Mouse (Mus musculus): ENCODE measurements around the gene Slmap. TPM values are rescaled to one million over a fixed set of nuclear protein-coding genes. Genes with fewer than 3 reads are reported as not detected.
"Not testable (repeated sequence)": the region's sequence is repeated elsewhere in the genome, so short reads cannot be mapped to it uniquely, and the experiment has no call there.

Gene Slmap
- total RNA-seq, 2 experiments from 2014 or later: 74.0 to 79.3 TPM

DNA sequence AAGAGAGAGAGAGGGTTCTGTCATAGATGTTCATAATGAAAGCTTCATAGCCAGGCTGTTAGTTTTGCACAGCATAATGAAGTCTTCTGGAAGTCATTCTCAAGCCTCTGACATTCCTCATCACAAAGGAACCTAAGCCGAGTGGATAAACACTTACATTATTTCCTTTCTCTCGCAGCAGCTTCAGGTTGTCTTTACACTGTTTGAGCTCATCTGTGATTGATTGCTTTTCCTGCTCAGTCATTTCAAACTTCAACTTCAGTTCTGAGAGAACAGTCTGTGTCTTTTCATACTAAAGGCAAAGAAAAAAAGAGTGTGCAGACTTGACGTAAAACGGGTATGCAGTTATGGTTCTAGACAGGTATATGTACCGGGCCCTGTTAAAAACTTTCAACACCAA lies 116.8 kb downstream of the Slmap start:
- DNase-seq (ENCODE audit: low spot score in 2 of 2): no peak

DNA sequence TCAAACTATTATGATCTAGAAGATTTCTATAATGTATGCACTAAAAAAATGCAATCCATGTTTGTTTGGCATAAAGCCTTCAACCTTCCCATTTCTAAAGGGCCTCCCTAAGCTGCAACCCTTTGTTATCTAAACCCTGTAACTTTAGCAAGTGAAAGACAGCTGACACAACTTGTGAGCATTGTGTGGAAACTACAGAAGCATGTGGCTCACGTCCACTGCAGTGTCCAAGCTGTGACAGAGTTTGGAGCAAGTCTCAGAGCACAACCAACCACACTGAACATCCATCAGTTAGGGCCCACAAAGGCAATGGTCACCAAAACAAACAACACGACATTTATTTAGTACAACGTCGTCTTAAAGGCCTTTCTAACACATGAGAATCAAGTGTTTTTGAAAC lies 117.6 kb downstream of the Slmap start:
- DNase-seq (ENCODE audit: low spot score in 2 of 2): no peak

DNA sequence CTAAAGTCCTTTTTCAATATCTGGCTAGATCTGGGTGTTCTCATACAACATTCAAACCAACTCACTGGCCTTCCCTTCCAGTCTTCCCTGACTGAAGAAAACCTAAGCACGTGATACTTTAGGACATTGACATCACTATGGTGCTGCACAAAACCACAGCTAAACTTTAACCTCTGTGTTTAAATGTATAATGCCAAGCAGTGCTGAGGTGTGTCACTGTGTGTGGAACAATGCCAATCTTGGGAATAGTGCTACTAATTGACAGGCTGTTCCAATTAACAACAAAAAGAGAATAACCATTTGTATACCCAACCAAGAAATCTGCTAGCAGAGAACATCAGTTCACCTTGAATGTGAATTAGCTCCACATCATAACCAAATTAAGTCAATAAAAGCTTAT lies 121.2 kb downstream of the Slmap start:
- no peak for DNase-seq (ENCODE audit: low spot score in 2 of 2)

DNA sequence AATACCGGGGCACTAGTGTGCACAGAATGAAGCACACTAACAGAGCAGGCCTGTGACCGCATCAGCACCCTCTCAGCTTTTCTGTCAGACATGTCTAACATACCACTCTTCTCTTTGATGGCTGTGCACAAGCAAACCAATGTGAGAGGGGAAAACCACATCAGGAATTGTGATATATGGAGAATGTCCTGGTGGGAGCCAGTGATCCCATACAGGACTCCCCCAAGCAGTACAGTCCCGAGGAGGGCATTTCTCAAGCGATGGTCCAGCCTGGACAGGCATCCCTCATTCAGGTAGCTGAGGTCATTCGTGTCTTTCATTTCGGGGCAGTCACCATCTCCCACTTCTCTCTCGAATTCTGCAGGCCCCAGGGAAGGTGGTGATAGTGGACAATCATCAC lies 128.0 kb downstream of the Slmap start:
- no peak for DNase-seq (ENCODE audit: low spot score in 2 of 2)

- no peak for DNase-seq (ENCODE audit: low spot score in 2 of 2)
These were observed 136.1 kb downstream of the Slmap start for GRCm38 (mm10) chr14:26398508-26399160.

DNA sequence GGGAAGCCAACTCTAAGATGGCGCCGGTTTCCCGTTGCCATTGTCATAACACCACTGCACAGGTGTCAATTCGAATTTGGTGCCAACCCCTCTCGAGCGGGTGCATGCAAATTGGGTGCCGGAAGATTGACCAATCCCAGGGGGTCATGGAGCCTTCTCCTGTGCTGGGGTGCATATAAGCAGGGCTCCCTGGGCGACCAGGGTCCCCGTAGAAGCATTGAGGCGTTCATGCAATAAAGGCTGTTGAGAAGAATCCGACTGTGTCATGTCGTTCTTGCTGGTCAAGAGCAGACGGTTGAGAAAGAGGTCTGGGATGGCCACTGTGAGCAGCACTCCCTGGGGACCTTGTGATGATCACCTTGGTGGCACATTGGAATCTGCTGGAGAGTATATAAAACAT lies 142.9 kb downstream of the Slmap start:
- DNase-seq (ENCODE audit: low spot score in 2 of 2): no peak

- DNase-seq (ENCODE audit: low spot score in 2 of 2): not testable (repeated sequence)
These were observed 145.8 kb downstream of the Slmap start for GRCm38 (mm10) chr14:26388961-26389360.

DNA sequence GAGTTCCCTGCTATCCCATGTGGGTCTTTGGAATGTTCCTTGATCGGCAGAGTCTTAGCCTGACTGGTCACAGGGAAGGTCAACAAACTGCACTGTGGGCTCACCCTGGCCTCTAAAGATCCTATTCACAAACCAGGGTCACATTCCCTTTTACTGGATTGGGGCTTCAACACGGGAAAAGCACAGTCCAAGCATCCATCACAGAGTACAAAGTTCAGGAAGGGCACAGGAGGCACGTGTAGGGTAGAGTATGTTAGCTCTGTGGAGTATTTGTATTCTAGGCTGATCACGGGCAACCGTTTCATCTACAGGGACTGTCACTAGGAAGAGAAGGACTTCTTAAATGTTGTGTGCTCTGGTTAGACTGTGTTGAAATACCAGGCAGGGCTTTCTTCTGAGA lies 147.7 kb downstream of the Slmap start:
- DNase-seq (ENCODE audit: low spot score in 2 of 2): not testable (repeated sequence)

DNA sequence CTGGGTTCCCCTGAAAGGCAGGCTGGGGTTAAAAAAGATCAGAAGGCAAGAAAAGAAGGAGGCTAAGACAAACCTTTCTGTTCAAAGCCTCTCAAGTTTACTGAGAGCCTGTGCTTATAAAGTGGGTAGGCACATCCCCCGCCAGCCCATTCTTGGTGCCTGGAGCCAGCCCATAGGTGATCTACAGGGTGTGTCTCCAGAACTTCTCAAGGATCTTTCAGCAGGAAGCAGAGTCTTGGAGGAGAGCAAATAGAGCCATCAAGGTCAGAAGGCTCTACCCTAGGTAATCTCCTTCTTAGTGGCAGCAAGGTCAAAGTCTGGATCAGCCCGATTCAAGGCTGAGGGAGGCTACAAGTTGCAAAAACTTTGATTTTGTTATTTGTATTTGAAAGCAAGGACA lies 149.1 kb downstream of the Slmap start:
- DNase-seq (ENCODE audit: low spot score in 2 of 2): not testable (repeated sequence)

- DNase-seq (ENCODE audit: low spot score in 2 of 2): no peak
These were observed 155.7 kb downstream of the Slmap start for GRCm38 (mm10) chr14:26379071-26379470.

DNA sequence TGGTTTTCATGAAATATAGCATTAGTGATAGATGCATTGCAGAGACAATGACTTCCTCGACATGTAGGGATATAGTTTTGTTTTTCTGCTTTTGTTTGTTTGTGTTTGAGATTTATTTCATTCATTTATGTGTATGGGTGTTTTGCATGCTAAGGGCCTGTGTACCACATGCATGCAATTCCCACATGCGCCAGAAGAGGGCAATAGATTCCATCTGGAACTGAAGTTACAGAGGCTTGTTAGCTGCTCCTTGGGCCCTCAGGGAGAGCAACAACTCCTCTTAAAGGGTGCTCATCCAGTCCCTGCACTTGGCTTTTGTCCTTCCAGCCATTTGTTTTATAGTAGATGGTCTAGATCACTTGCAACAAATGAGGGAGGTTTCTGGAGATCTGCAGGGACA lies 158.1 kb downstream of the Slmap start:
- peak in 1 of 2 experiments; percentile 62 for DNase-seq (ENCODE audit: low spot score in 2 of 2)

Other genes with a start within 250 kb of the Slmap start
- 10 to 100 TPM; 38.9 to 39.1 TPM for gene Dennd6a, start 38.9 kb upstream of the Slmap start, total RNA-seq (2021)
- gene Arf4, start 103.1 kb upstream of the Slmap start, total RNA-seq (2021): 100 to 1,000 TPM; 182 to 190 TPM
- 1 to 10 TPM; 8.9 to 9.9 TPM for gene Pde12, start 135.0 kb upstream of the Slmap start, total RNA-seq (2021)
- gene Dnah12, start 158.3 kb upstream of the Slmap start, total RNA-seq (2021): under 1 TPM; 0.03 to 0.11 TPM

Measured in adrenal gland, postnatal 4 days (tissue).